Mouse (Mus musculus): ENCODE measurements around the gene Pcsk4. TPM values are rescaled to one million over a fixed set of nuclear protein-coding genes. Genes with fewer than 3 reads are reported as not detected.

Gene Pcsk4
- polyA plus RNA-seq (2017; shearing (Covaris generic)), result 26.0 TPM

DNA sequence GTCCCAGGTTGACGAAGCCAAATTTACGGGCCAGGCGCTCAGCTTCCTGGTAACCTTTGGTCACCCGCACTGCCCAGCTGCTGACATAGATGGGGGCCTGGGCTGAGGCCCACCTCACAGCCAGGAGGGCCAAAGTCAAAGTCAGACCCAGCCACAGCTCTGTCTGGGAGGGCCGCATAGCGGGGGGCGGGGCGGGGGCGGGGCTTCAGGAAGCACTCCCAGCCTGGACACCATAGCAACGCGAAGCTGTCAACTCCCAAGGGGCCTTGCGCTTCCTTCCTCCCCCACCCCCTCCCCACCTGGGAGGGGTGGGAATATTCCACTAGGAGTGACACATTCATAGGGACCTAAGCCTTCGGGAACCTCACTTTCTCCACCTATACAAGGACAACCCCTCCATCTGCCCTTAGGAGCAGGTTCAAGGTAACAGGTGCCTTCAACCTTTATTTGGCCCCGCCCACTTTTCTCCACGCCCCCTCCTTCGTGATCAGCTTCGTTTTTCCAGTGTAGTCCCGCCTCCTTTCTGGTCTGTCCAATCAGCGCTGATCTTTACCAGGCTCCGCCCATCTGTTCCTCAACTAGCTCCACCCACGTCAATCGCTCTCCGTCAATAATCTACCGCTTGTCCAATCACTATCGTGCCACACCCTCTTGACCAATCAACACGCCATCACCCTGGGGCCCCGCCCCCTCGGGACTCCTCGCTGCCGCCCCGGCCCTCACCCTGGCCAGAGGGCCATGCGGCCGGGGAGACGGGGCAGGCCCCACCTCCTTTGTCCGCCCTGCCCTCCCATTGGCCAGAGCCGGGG, at the start of gene Pcsk4, which contains the start of gene Reep6:
Gene Pcsk4, minus strand, starts transcription at position 226 of the 809 bp plus-strand sequence.
Gene Reep6, plus strand, starts transcription at position 681 of the 809 bp plus-strand sequence.

DNA sequence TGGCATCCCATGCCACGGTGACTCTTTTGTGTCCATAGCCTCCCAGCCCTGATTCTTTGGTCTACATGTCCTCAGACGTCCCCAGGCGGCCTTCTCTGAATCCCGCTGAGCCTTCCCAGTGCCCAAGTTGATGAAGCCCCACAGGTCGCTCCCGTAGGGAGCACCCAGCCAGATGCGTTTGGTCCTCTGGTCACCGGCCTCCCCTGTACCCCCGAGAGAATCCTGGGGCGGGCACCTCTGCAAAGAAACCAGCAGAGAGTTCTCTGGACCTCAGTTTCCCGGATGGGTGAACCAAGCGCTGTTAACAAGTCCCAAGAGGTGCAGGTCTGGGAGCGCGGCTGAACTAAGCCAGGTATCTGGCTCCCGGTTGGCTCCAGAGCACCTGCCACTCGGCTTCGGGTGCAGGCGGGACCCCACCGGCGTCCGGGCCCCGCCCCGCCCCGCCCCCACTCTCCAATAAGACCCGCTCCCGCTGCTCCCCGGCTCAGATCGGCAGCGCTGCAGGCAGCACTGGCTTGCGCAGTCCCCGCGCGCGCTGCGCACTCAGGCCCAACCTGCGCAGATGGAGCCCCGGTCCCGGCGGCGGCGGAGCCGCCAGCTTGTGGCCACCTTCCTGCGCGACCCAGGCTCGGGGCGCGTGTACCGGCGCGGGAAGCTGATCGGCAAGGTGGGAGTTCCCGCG, 26.8 kb upstream of the Pcsk4 start, which contains the start of gene Plk5:
Gene Plk5, plus strand, starts transcription at position 459 of the 682 bp plus-strand sequence.

DNA sequence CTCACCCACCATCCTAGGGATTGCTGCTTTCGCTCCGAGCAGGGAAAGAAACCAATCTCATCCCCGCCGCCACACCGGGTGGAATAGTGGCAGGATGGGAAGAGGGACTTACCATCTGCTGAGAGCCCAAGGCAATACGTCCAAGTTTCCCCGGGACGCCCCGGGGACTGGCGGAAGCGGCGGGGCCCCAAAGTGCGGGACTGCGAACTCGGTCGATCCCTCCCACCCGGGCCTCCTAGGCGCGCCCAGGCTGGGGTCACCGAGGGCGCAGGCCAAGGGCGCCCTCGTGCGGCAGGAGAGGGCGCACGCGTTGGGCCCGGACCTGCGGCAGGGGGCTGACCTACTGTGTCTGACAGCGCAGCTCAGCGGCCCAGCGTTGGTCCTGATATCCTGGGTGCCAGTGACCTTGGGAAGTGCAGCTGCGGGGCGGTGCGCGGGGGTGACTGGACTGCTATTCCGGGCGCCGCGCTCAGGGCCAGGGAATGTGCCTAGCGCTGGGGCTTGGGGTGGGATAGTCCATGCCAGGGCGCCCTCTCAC, 19.0 kb upstream of the Pcsk4 start, which contains the start of gene Adamtsl5:
Gene Adamtsl5, minus strand, starts transcription at position 169 of the 538 bp plus-strand sequence.

DNA sequence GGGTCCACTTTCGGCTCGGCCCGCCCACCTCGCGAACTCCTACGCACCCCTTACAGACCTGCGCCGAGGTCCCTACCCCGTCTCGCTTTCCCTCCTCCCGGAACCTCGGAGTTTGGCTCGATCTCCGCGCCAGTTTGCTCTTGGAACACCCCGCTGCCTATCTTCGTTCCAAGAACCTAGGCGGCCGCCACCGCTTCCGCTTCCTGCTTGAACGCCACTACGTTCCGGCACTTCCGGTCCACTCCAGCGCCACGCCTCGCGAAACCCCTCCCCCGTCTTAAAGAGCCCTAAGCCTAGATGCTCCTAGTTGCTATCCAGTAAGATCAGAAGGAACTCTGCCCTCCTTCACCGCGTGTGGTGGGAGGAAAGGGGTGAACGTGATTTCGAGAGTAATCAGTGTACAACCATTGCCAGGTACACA, 8.9 kb downstream of the Pcsk4 start, which contains the start of gene 2310011J03Rik:
Gene 2310011J03Rik, minus strand, starts transcription at position 198 of the 421 bp plus-strand sequence.

DNA sequence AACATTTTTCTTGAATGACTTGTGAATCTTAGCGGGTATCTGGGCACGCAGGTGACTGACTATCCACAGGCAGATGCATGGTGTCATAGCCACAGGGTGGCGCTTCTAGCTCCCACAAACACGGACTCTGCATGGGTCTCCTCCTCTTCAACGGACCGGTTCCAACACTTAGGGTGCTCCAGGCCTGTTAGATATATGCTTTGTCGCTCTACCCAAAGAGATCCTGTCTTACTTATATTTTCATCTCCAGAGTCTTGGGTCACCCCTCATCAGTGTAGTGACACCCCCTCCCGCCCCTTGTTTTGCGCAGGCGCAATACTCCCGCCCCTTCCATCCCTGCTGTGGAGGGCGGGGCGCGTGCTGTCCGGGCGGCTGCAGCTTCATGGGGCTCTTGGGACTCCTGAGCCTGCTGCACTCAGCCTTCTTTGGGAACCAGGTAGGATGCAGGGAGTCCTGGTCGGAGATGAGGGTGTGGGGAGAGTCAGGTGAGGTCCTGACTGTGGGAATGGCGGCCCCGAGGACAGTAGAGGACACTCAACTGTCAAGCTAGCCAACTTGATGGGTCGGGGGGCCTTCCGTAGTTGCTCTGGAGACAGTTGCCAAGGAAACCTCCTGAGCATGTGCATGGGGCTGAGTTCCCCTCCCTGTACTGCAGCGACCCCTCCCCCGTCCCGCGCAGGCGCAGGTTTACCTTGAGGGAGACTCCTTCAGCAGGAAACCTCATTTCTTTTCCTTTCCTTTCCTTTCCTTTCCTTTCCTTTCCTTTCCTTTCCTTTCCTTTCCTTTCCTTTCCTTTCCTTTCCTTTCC, 33.5 kb downstream of the Pcsk4 start, which contains the start of gene Apc2:
Gene Apc2, plus strand, starts transcription at position 360 of the 808 bp plus-strand sequence.

DNA sequence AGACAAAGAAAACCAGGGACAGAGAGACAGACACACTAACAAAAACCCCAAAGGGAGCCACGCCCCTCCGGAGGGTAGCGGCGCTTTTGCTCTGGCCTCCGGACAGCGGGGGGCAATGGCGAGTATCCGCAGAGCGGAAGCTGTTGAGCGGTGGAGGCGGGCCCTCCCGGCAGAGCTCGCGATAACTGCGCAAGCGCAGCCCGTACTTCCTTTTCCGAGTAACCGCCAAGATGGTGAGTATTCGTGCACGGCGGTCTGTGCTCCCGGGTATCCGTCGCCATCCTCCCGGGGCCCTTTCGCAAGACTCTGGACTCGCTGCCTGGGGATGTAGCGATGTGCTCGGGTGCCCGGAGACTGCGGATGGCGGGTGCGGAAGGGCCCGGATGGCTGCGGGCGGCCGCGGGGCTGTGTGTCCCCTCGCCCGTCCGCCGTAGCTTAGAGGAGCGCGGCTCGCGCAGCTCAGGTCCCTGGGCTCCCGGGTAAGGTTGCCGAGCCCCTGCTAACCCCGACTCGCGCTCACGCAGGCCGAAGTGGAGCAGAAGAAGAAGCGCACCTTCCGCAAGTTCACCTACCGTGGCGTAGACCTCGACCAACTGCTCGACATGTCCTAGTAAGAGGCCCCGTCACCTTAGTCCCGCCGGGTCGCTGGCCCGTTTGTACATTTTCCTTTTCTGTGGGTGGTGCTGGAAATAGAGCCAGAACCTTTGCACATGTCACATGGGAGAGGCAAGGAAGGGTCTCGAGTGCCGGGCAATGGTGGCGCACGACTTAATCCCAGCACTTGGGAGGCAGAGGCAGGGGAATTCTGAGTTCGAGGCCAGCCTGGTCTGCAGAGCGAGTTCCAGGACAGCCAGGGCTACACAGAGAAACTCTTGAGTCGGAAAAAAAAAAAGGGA, 36.8 kb downstream of the Pcsk4 start, which contains the start of gene Rps15:
Gene Rps15, plus strand, starts transcription at position 203 of the 896 bp plus-strand sequence.

Other genes starting within 250 kb of the Pcsk4 start
- gene Sbno2, start 223.9 kb downstream of the Pcsk4 start, polyA plus RNA-seq (2017; shearing (Covaris generic)), result 71.4 TPM
- 10.0 TPM for gene Stk11, start 213.7 kb downstream of the Pcsk4 start, polyA plus RNA-seq (2017; shearing (Covaris generic))
- gene Atp5d, start 190.9 kb downstream of the Pcsk4 start, polyA plus RNA-seq (2017; shearing (Covaris generic)), result 362 TPM
- gene Cbarp, start 188.7 kb downstream of the Pcsk4 start, polyA plus RNA-seq (2017; shearing (Covaris generic)), result 2.3 TPM
- 1.5 TPM for gene Midn, start 181.2 kb downstream of the Pcsk4 start, polyA plus RNA-seq (2017; shearing (Covaris generic))
- gene Cirbp, start 163.5 kb downstream of the Pcsk4 start, polyA plus RNA-seq (2017; shearing (Covaris generic)), result 293 TPM
- gene 1600002K03Rik, start 156.6 kb downstream of the Pcsk4 start, polyA plus RNA-seq (2017; shearing (Covaris generic)), result 32.8 TPM
- gene Efna2, start 150.0 kb downstream of the Pcsk4 start, polyA plus RNA-seq (2017; shearing (Covaris generic)), result 0.38 TPM
- 130 TPM for gene Mum1, start 103.1 kb downstream of the Pcsk4 start, polyA plus RNA-seq (2017; shearing (Covaris generic))
- gene Ndufs7, start 80.4 kb downstream of the Pcsk4 start, polyA plus RNA-seq (2017; shearing (Covaris generic)), result 347 TPM
- gene Gamt, start 68.5 kb downstream of the Pcsk4 start, polyA plus RNA-seq (2017; shearing (Covaris generic)), result 1.8 TPM
- 40.9 TPM for gene Dazap1, start 68.0 kb downstream of the Pcsk4 start, polyA plus RNA-seq (2017; shearing (Covaris generic))
- 1,130 TPM for gene Rps15, start 37.0 kb downstream of the Pcsk4 start, polyA plus RNA-seq (2017; shearing (Covaris generic))
- gene Apc2, start 33.5 kb downstream of the Pcsk4 start, polyA plus RNA-seq (2017; shearing (Covaris generic)), result 0.33 TPM
- 91.4 TPM for gene 2310011J03Rik, start 9.0 kb downstream of the Pcsk4 start, polyA plus RNA-seq (2017; shearing (Covaris generic))
- not detected for gene Reep6, start 455 bp upstream of the Pcsk4 start, polyA plus RNA-seq (2017; shearing (Covaris generic))
- not detected for gene Adamtsl5, start 18.9 kb upstream of the Pcsk4 start, polyA plus RNA-seq (2017; shearing (Covaris generic))
- not detected for gene Plk5, start 27.0 kb upstream of the Pcsk4 start, polyA plus RNA-seq (2017; shearing (Covaris generic))
- 0.21 TPM for gene Mex3d, start 58.2 kb upstream of the Pcsk4 start, polyA plus RNA-seq (2017; shearing (Covaris generic))
- gene Mbd3, start 70.1 kb upstream of the Pcsk4 start, polyA plus RNA-seq (2017; shearing (Covaris generic)), result 25.0 TPM
- 318 TPM for gene Uqcr11, start 77.3 kb upstream of the Pcsk4 start, polyA plus RNA-seq (2017; shearing (Covaris generic))
- 15.8 TPM for gene Tcf3, start 104.1 kb upstream of the Pcsk4 start, polyA plus RNA-seq (2017; shearing (Covaris generic))
- gene Onecut3, start 165.3 kb upstream of the Pcsk4 start, polyA plus RNA-seq (2017; shearing (Covaris generic)), result not detected
- gene Atp8b3, start 209.6 kb upstream of the Pcsk4 start, polyA plus RNA-seq (2017; shearing (Covaris generic)), result not detected
- 38.4 TPM for gene Rexo1, start 232.1 kb upstream of the Pcsk4 start, polyA plus RNA-seq (2017; shearing (Covaris generic))
- gene Klf16, start 247.8 kb upstream of the Pcsk4 start, polyA plus RNA-seq (2017; shearing (Covaris generic)), result 0.87 TPM